Mouse (Mus musculus) forebrain, embryonic 11.5 days (tissue): ENCODE measurements around the gene Pde10a. TPM values are rescaled to one million over a fixed set of nuclear protein-coding genes. Genes with fewer than 3 reads are reported as not detected.

Experiments
- ATAC-seq: fragments of 200-750 bp; cut with Nextera tagmentation; replicated peaks from 2 replicates; pipeline ENCODE4 v1.8.0; 2017; ENCODE audit warnings: moderate TSS enrichment; ENCODE audit not compliant: low FRiP score
- DNase-seq: peaks from one replicate; pipeline ENCODE4 v3.0.0-alpha.2; 2017; ENCODE audit warnings: low spot score
- H3K27ac ChIP-seq: fragments of 300-500 bp; sonication (generic); 2 replicates; pipeline ENCODE4 v1.5.1; 2014; ENCODE audit warnings: low read depth, low read length
- H3K27me3 ChIP-seq: fragments of 300-500 bp; sonication (generic); 2 replicates; pipeline ENCODE4 v1.6.1; 2014; ENCODE audit warnings: mild to moderate bottlenecking, low read length, mixed read lengths; ENCODE audit not compliant: control insufficient read depth, insufficient read depth
- H3K36me3 ChIP-seq: fragments of 300-500 bp; sonication (generic); 2 replicates; pipeline ENCODE4 v1.6.1; 2014; ENCODE audit warnings: mild to moderate bottlenecking, low read length, moderate library complexity, mixed read lengths; ENCODE audit not compliant: control insufficient read depth, insufficient read depth
- H3K4me1 ChIP-seq: fragments of 300-500 bp; sonication (generic); replicated peaks from 2 replicates; pipeline ENCODE4 v1.6.1; 2014; ENCODE audit warnings: low read length, mixed read lengths; ENCODE audit not compliant: control insufficient read depth, insufficient read depth
- H3K4me2 ChIP-seq: fragments of 300-500 bp; sonication (generic); 2 replicates; pipeline ENCODE4 v1.6.1; 2014; ENCODE audit warnings: low read depth, mild to moderate bottlenecking, low read length, moderate library complexity, mixed read lengths; ENCODE audit not compliant: severe bottlenecking
- H3K4me3 ChIP-seq: fragments of 300-500 bp; sonication (generic); 2 replicates; pipeline ENCODE4 v1.5.1; 2014; ENCODE audit warnings: low read depth, low read length
- H3K9ac ChIP-seq: fragments of 300-500 bp; sonication (generic); 2 replicates; pipeline ENCODE4 v1.6.1; 2014; ENCODE audit warnings: low read length
- H3K9me3 ChIP-seq: fragments of 300-500 bp; sonication (generic); 2 replicates; pipeline ENCODE4 v1.6.1; 2016; ENCODE audit warnings: low read length, mixed read lengths; ENCODE audit not compliant: control insufficient read depth
- WGBS: fragments of 180-500 bp; shearing (Covaris S2); extraction: QIAGEN DNeasy Blood & Tissue Kit; methylation state at CpG from one replicate; pipeline ENCODE4 v1.1.7; 2014; 5-methylcytosine and 5-hydroxymethylcytosine counted together
- polyA plus RNA-seq: library from polyadenylated mRNA; unstranded; fragments of >200 nt; fragmentation: Nextera tagmentation; extraction: Ambion mirVana; gene quantifications from 2 replicates; pipeline ENCODE4 v1.2.1, GENCODE M21; 2014

The Pde10a gene
- polyA plus RNA-seq, 1 experiment from 2014 or later: 9.0 TPM

GRCm38 (mm10) chr17:8636691-8637090 is 111.5 kb downstream of the Pde10a start:
- H3K4me1 ChIP-seq: no peaks in the 10 kb centered on the region
- WGBS: 82% methylated on average over 11 of the region's 11 CpGs
- no peak for DNase-seq

GRCm38 (mm10) chr17:8637181-8637580 is 112.0 kb downstream of the Pde10a start:
- 75% methylated on average over 4 of the region's 4 CpGs for WGBS
- H3K36me3 ChIP-seq: no peaks in the 10 kb centered on the region
- H3K9me3 ChIP-seq: no peaks in the 10 kb centered on the region
- ATAC-seq (no peak), DNase-seq (no peak)
- H3K9ac ChIP-seq: no peak overlapping the region
- no peaks in the 10 kb centered on the region for H3K27me3 ChIP-seq
- no peak overlapping the region for H3K4me3 ChIP-seq
- no peak overlapping the region for H3K4me2 ChIP-seq
- H3K4me1 ChIP-seq: no peaks in the 10 kb centered on the region
- no peak overlapping the region for H3K27ac ChIP-seq

More at GRCm38 (mm10) chr17:8636691-8637090, 111.5 kb downstream of the Pde10a start:
- Histone ChIP-seq H3K27ac (no peak overlapping the region), H3K4me3 (no peak overlapping the region), H3K9me3 (no peaks in the 10 kb centered on the region), H3K9ac (no peak overlapping the region), H3K27me3 (no peaks in the 10 kb centered on the region), H3K4me2 (no peak overlapping the region), H3K36me3 (no peaks in the 10 kb centered on the region)
- no peak for ATAC-seq

- Histone ChIP-seq H3K4me3 (no peak overlapping the region), H3K36me3 (no peaks in the 10 kb centered on the region), H3K27ac (no peak overlapping the region), H3K9ac (no peak overlapping the region), H3K9me3 (no peaks in the 10 kb centered on the region), H3K27me3 (no peaks in the 10 kb centered on the region), H3K4me2 (no peak overlapping the region), H3K4me1 (no peaks in the 10 kb centered on the region)
- 88% methylated on average over 12 of the region's 12 CpGs for WGBS
- ATAC-seq: no peak
- no peak for DNase-seq
Measured at GRCm38 (mm10) chr17:8639703-8640380, 114.7 kb downstream of the Pde10a start.

GRCm38 (mm10) chr17:8640741-8641480 is 115.7 kb downstream of the Pde10a start:
- Histone ChIP-seq H3K27me3 (no peaks in the 10 kb centered on the region), H3K4me3 (no peak overlapping the region), H3K9ac (no peak overlapping the region), H3K36me3 (no peaks in the 10 kb centered on the region), H3K4me1 (no peaks in the 10 kb centered on the region), H3K4me2 (no peak overlapping the region), H3K27ac (no peak overlapping the region), H3K9me3 (no peaks in the 10 kb centered on the region)
- ATAC-seq: no peak
- DNase-seq: no peak
- 88% methylated on average over 16 of the region's 16 CpGs for WGBS

- H3K9ac ChIP-seq: no peak overlapping the region
- no peak for DNase-seq
- H3K4me3 ChIP-seq: no peak overlapping the region
- no peaks in the 10 kb centered on the region for H3K27me3 ChIP-seq
- H3K9me3 ChIP-seq: no peaks in the 10 kb centered on the region
- WGBS: 70% methylated on average over 3 of the region's 3 CpGs
- no peak for ATAC-seq
- no peaks in the 10 kb centered on the region for H3K36me3 ChIP-seq
- no peaks in the 10 kb centered on the region for H3K4me1 ChIP-seq
- H3K27ac ChIP-seq: no peak overlapping the region
- H3K4me2 ChIP-seq: no peak overlapping the region
Measured at GRCm38 (mm10) chr17:8641491-8641890, 116.3 kb downstream of the Pde10a start.

- no peaks in the 10 kb centered on the region for H3K27me3 ChIP-seq
- no peaks in the 10 kb centered on the region for H3K4me1 ChIP-seq
- H3K9me3 ChIP-seq: no peaks in the 10 kb centered on the region
- H3K36me3 ChIP-seq: no peaks in the 10 kb centered on the region
- ATAC-seq (no peak), DNase-seq (no peak)
- H3K4me3 ChIP-seq: no peak overlapping the region
- no peak overlapping the region for H3K4me2 ChIP-seq
- no peak overlapping the region for H3K9ac ChIP-seq
- 64% methylated on average over 3 of the region's 3 CpGs for WGBS
- H3K27ac ChIP-seq: no peak overlapping the region
Measured at GRCm38 (mm10) chr17:8642356-8642755, 117.2 kb downstream of the Pde10a start.

GRCm38 (mm10) chr17:8647372-8647871 is 122.2 kb downstream of the Pde10a start:
- no peak overlapping the region for H3K27ac ChIP-seq
- H3K27me3 ChIP-seq: no peaks in the 10 kb centered on the region
- no peak overlapping the region for H3K9ac ChIP-seq
- no peaks in the 10 kb centered on the region for H3K4me1 ChIP-seq
- 59% methylated on average over 8 of the region's 8 CpGs for WGBS
- H3K9me3 ChIP-seq: no peaks in the 10 kb centered on the region
- no peaks in the 10 kb centered on the region for H3K36me3 ChIP-seq
- DNase-seq (no peak), ATAC-seq (no peak)
- H3K4me2 ChIP-seq: no peak overlapping the region
- no peak overlapping the region for H3K4me3 ChIP-seq

- DNase-seq: no peak
- no peaks in the 10 kb centered on the region for H3K9me3 ChIP-seq
- 93% methylated on average over 3 of the region's 3 CpGs for WGBS
Measured at GRCm38 (mm10) chr17:8648310-8648709, 123.1 kb downstream of the Pde10a start.

More at GRCm38 (mm10) chr17:8648310-8648709, 123.1 kb downstream of the Pde10a start:
- Histone ChIP-seq H3K4me2 (no peak overlapping the region), H3K4me3 (no peak overlapping the region), H3K4me1 (no peaks in the 10 kb centered on the region), H3K27ac (no peak overlapping the region), H3K9ac (no peak overlapping the region), H3K27me3 (no peaks in the 10 kb centered on the region), H3K36me3 (no peaks in the 10 kb centered on the region)
- ATAC-seq: no peak
